Mouse (Mus musculus) embryonic stem cell, embryonic (primary cell): ENCODE measurements around the gene Car14.
"Not testable (repeated sequence)": the region's sequence is repeated elsewhere in the genome, so short reads cannot be mapped to it uniquely, and the experiment has no call there.

Source experiments
- CTCF ChIA-PET, 4 experiments: fragments of 300-600 bp in 2 of 4; fragments of 350-600 bp in 2 of 4; sonication (Branson Sonifier 250); formaldehyde crosslinking; loops; one replicate each; lab custom pipeline; 2022; ENCODE audit warnings: inconsistent platforms in 2 of 4; lab: Charles Lee
- POLR2A ChIA-PET, 4 experiments: fragments of 300-600 bp in 2 of 4; fragments of 350-600 bp in 2 of 4; sonication (Branson Sonifier 250); formaldehyde crosslinking; loops; one replicate each; lab custom pipeline; 2022; ENCODE audit warnings: antibody characterized with exemption in 4 of 4, inconsistent platforms in 1 of 4; lab: Charles Lee

Car14 gene

GRCm38 (mm10) chr3:95932157-95932556 is 27.7 kb upstream of the Car14 start:
- CTCF ChIA-PET: interaction anchor here in 3 of 4 experiments (0.6 to 1.2 kb wide), 5 partner anchors 26 to 72 kb away, joined by 3 read pairs; no protein-coding TSS in a partner anchor
- POLR2A ChIA-PET: interaction anchor here (0.6 to 5.8 kb wide), 22 partner anchors 8 to 256 kb away, joined by 3 to 69 read pairs (median 4); partner anchors contain the start of genes Ciart (in 1 of the 4), Mrps21 (in 1 of the 4) and Mtmr11 (in 1 of the 4)

- CTCF ChIA-PET: interaction anchor here in 3 of 4 experiments (0.6 to 1.4 kb wide), 4 partner anchors 44 to 299 kb away, joined by 3 to 5 read pairs (median 3); no protein-coding TSS in a partner anchor
- POLR2A ChIA-PET: interaction anchor here in 2 of 4 experiments (0.7 to 5.8 kb wide), 11 partner anchors 8 to 732 kb away, joined by 3 to 69 read pairs (median 5); partner anchors contain the start of gene Car14 (in 1 of the 2)
Measured at GRCm38 (mm10) chr3:95931471-95931870, 27.0 kb upstream of the Car14 start.

GRCm38 (mm10) chr3:95930471-95930789 is 25.9 kb upstream of the Car14 start:
- POLR2A ChIA-PET: interaction anchor here in 3 of 4 experiments (0.7 to 5.8 kb wide), 16 partner anchors 9 to 339 kb away, joined by 3 to 69 read pairs (median 5); partner anchors contain the start of genes BC028528 (in 1 of the 3), Bola1 (in 1 of the 3), Car14 (in 1 of the 3) and Ciart (in 1 of the 3)
- CTCF ChIA-PET: interaction anchor here in 3 of 4 experiments (0.5 to 1.8 kb wide), 4 partner anchors 8 to 538 kb away, joined by 3 to 5 read pairs (median 4); no protein-coding TSS in a partner anchor

- CTCF ChIA-PET: interaction anchor here in 2 of 4 experiments (1.4 to 1.8 kb wide), 2 partner anchors 9 to 218 kb away, joined by 3 to 4 read pairs; no protein-coding TSS in a partner anchor
- POLR2A ChIA-PET: interaction anchor here in 3 of 4 experiments (0.6 to 5.8 kb wide), 12 partner anchors 9 to 652 kb away, joined by 3 to 69 read pairs (median 5); partner anchors contain the start of genes BC028528 (in 1 of the 3), Car14 (in 1 of the 3), Ciart (in 1 of the 3) and Hist2h2bb (in 1 of the 3)
Measured at GRCm38 (mm10) chr3:95929581-95930470, 25.3 kb upstream of the Car14 start.

- ChIA-PET POLR2A (interaction anchor here in 2 of 4 experiments (0.8 to 1.6 kb wide), 5 partner anchors 13 to 46 kb away, joined by 3 to 5 read pairs (median 3); no protein-coding TSS in a partner anchor), CTCF (no interaction called here)
Measured at GRCm38 (mm10) chr3:95928658-95929503, 24.4 kb upstream of the Car14 start, which contains the start of gene Anp32e. TSS of gene Anp32e (plus strand) at chr3:95929246.

- ChIA-PET CTCF (no interaction called here), POLR2A (interaction anchor here in 2 of 4 experiments (0.8 to 1.6 kb wide), 5 partner anchors 13 to 46 kb away, joined by 3 to 5 read pairs (median 3); no protein-coding TSS in a partner anchor)
Measured at GRCm38 (mm10) chr3:95928261-95928657, 23.8 kb upstream of the Car14 start.

- POLR2A ChIA-PET: interaction anchor here in 3 of 4 experiments (0.5 to 2.7 kb wide), 13 partner anchors 14 to 69 kb away, joined by 3 to 11 read pairs (median 4); partner anchors contain the start of genes Car14 (in 2 of the 3) and Prpf3 (in 1 of the 3)
- CTCF ChIA-PET: interaction anchor here in 1 of 4 experiments (0.6 to 0.7 kb wide), 2 partner anchors 39 to 720 kb away, joined by 3 to 6 read pairs; partner anchors contain the start of gene Itga10
Measured at GRCm38 (mm10) chr3:95925087-95925486, 20.6 kb upstream of the Car14 start.

- POLR2A ChIA-PET: interaction anchor here in 3 of 4 experiments (0.5 to 1.7 kb wide), 6 partner anchors 8 to 68 kb away, joined by 3 to 8 read pairs (median 4); partner anchors contain the start of gene Prpf3 (in 1 of the 3)
- CTCF ChIA-PET: interaction anchor here in 2 of 4 experiments (0.5 to 0.6 kb wide), 2 partner anchors 592 to 721 kb away, joined by 3 read pairs; partner anchors contain the start of gene Itga10 (in 1 of the 2)
Measured at GRCm38 (mm10) chr3:95924185-95924584, 19.7 kb upstream of the Car14 start.

GRCm38 (mm10) chr3:95923429-95923828 is 18.9 kb upstream of the Car14 start:
- POLR2A ChIA-PET, CTCF ChIA-PET: not testable (repeated sequence)

- ChIA-PET CTCF (interaction anchor here in 2 of 4 experiments (0.8 to 1.4 kb wide), 4 partner anchors 10 to 19 kb away, joined by 3 to 6 read pairs (median 4); no protein-coding TSS in a partner anchor), POLR2A (interaction anchor here in 3 of 4 experiments (0.6 to 2.3 kb wide), 11 partner anchors 10 to 230 kb away, joined by 3 to 7 read pairs (median 3); partner anchors contain the start of genes Ciart (in 1 of the 3) and Mrps21 (in 1 of the 3))
Measured at GRCm38 (mm10) chr3:95920532-95920931, 16.0 kb upstream of the Car14 start.

- POLR2A ChIA-PET: interaction anchor here in 3 of 4 experiments (0.5 to 2.3 kb wide), 7 partner anchors 9 to 39 kb away, joined by 3 to 11 read pairs (median 4); no protein-coding TSS in a partner anchor
- CTCF ChIA-PET: interaction anchor here in 3 of 4 experiments (0.5 to 2.7 kb wide), 5 partner anchors 10 to 1670 kb away, joined by 3 to 9 read pairs (median 5); no protein-coding TSS in a partner anchor
Measured at GRCm38 (mm10) chr3:95916760-95917159, 12.3 kb upstream of the Car14 start.

- POLR2A ChIA-PET: interaction anchor here in 1 of 4 experiments (1.2 kb wide), 1 partner anchor 50 kb away, joined by 8 read pairs; no protein-coding TSS in a partner anchor
Measured at GRCm38 (mm10) chr3:95914706-95915105, 10.2 kb upstream of the Car14 start.

GRCm38 (mm10) chr3:95907613-95908012 is 3.1 kb upstream of the Car14 start:
- CTCF ChIA-PET: interaction anchor here in 3 of 4 experiments (0.5 to 3.1 kb wide), 10 partner anchors 8 to 82 kb away, joined by 3 to 16 read pairs (median 6); partner anchors contain the start of gene Ciart (in 2 of the 3)
- POLR2A ChIA-PET: interaction anchor here in 2 of 4 experiments (0.6 to 2.7 kb wide), 14 partner anchors 10 to 69 kb away, joined by 3 to 9 read pairs (median 3); partner anchors contain the start of genes Anp32e (in 1 of the 2), Ciart (in 1 of the 2), Mrps21 (in 1 of the 2) and Prpf3 (in 1 of the 2)

More at GRCm38 (mm10) chr3:95914706-95915105, 10.2 kb upstream of the Car14 start:
- CTCF ChIA-PET: interaction anchor here in 2 of 4 experiments (1.2 to 2.7 kb wide), 2 partner anchors 8 to 23 kb away, joined by 3 to 9 read pairs; no protein-coding TSS in a partner anchor

GRCm38 (mm10) chr3:95906860-95907259 is 2.4 kb upstream of the Car14 start:
- ChIA-PET CTCF (interaction anchor here in 3 of 4 experiments (0.6 to 3.1 kb wide), 18 partner anchors 9 to 596 kb away, joined by 3 to 16 read pairs (median 6); partner anchors contain the start of genes Ciart (in 2 of the 3) and BC028528 (in 1 of the 3)), POLR2A (interaction anchor here in 3 of 4 experiments (0.7 to 2.7 kb wide), 19 partner anchors 10 to 281 kb away, joined by 3 to 19 read pairs (median 4); partner anchors contain the start of genes Prpf3 (in 2 of the 3), Anp32e (in 1 of the 3), Ciart (in 1 of the 3) and Ensa (in 1 of the 3))

- POLR2A ChIA-PET: interaction anchor here in 3 of 4 experiments (0.6 to 2.7 kb wide), 37 partner anchors 9 to 731 kb away, joined by 3 to 19 read pairs (median 4); partner anchors contain the start of genes Ciart (in 3 of the 3), Mrps21 (in 3 of the 3), Prpf3 (in 3 of the 3) and BC028528 (in 2 of the 3)
- CTCF ChIA-PET: interaction anchor here (0.6 to 3.1 kb wide), 41 partner anchors 10 to 595 kb away, joined by 3 to 16 read pairs (median 4); partner anchors contain the start of genes BC028528 (in 2 of the 4), Mrps21 (in 2 of the 4), Ciart (in 1 of the 4) and Golph3l (in 1 of the 4)
Measured at GRCm38 (mm10) chr3:95905940-95906492, 1.5 kb upstream of the Car14 start.
